Comparison of ENCODE assay signal across 17 mouse cellular contexts in the genomic region with DNA sequence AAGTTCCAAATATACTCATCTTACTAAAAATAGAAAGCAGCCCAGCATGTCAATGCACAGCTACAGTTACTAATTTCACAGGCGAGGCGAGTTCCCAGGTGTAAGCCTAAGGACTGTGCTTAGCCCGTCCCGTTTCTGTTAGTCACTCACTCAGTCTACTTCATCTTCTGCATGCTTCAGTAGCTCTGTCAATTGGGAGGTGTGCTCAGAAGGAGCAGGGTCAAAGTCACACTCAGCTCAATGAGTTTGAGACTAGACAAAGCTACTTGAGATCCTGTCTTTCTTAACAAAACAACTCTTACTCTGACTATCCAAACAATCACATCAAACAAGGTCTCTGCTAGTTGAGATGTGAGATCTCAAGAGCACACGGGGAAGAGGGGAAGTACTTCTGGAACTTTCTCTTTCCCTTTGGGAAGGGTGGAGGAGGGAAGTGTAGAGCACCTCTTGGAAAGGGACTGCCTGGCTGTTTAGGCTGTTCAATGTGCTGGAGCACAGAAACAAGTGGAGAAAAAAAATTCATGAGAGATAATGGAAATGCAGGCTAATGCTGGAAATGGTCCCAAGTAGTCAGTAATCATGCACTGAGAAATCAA. TPM values are rescaled to one million over a fixed set of nuclear protein-coding genes. Genes with fewer than 3 reads are reported as not detected.
DNase-seq lines count a peak whose midpoint lies in the region; ATAC-seq lines count a peak whose summit lies in the region.
"Had no signal": no experiment of that assay in that cellular context is flagged by ENCODE, and none has a peak within 500 bp of the region (broad histone marks: within the 10 kb centered on the region; RNA-seq: fewer than 3 reads in every experiment).

No protein-coding gene starts in this region.

- no peaks in the 10 kb centered on the region for H3K27me3 ChIP-seq in heart, embryonic 15.5 days
- no peaks in the 10 kb centered on the region for H3K27me3 ChIP-seq in heart, embryonic 10.5 days (ENCODE audit: insufficient read depth, poor library complexity, severe bottlenecking)
- no peaks in the 10 kb centered on the region for H3K27me3 ChIP-seq in intestine, embryonic 15.5 days (replicated peaks)
- no peaks in the 10 kb centered on the region for H3K27me3 ChIP-seq in hindbrain, embryonic 13.5 days
- H3K27me3 ChIP-seq: lung, embryonic 15.5 days; stomach, embryonic 15.5 days had no signal

- H3K4me1 ChIP-seq in heart, embryonic 15.5 days (replicated peaks): peaks cover 30% of the 10 kb centered on the region
- peaks cover 32% of the 10 kb centered on the region for H3K4me1 ChIP-seq in heart, embryonic 10.5 days
- peaks cover 19% of the 10 kb centered on the region for H3K4me1 ChIP-seq in intestine, embryonic 15.5 days (replicated peaks)
- H3K4me1 ChIP-seq in hindbrain, embryonic 13.5 days (replicated peaks): peaks cover 28% of the 10 kb centered on the region

- ATAC-seq in heart, embryonic 15.5 days (replicated peaks; ENCODE audit: insufficient number of reproducible peaks, insufficient read depth, low FRiP score, low read depth): no peak
- ATAC-seq in intestine, embryonic 15.5 days: peak; percentile 48; the same call in 1 of the 2 replicates
- no peak for ATAC-seq in hindbrain, embryonic 13.5 days (ENCODE audit: low FRiP score)

- peak overlapping the region; percentile 36 for H3K27ac ChIP-seq in heart, embryonic 15.5 days
- H3K27ac ChIP-seq in heart, embryonic 10.5 days: no peak overlapping the region
- no peak overlapping the region for H3K27ac ChIP-seq in intestine, embryonic 15.5 days
- H3K27ac ChIP-seq in hindbrain, embryonic 13.5 days: no peak overlapping the region
- H3K27ac ChIP-seq: forebrain, embryonic 10.5 days; lung, embryonic 15.5 days; stomach, embryonic 15.5 days had no signal

- no peak overlapping the region for H3K9ac ChIP-seq in heart, embryonic 15.5 days
- H3K9ac ChIP-seq in intestine, embryonic 15.5 days: no peak overlapping the region
- H3K9ac ChIP-seq in hindbrain, embryonic 13.5 days: no peak overlapping the region
- H3K9ac ChIP-seq: lung, embryonic 15.5 days; stomach, embryonic 15.5 days had no signal

- no peak overlapping the region for H3K4me3 ChIP-seq in heart, embryonic 15.5 days
- no peak overlapping the region for H3K4me3 ChIP-seq in heart, embryonic 10.5 days
- H3K4me3 ChIP-seq in intestine, embryonic 15.5 days (replicated peaks): no peak overlapping the region
- H3K4me3 ChIP-seq in hindbrain, embryonic 13.5 days: no peak overlapping the region
- H3K4me3 ChIP-seq: forebrain, embryonic 10.5 days; lung, embryonic 15.5 days; stomach, embryonic 15.5 days had no signal

- peaks cover 13% of the 10 kb centered on the region for H3K36me3 ChIP-seq in heart, embryonic 15.5 days
- peaks cover 31% of the 10 kb centered on the region for H3K36me3 ChIP-seq in heart, embryonic 10.5 days
- H3K36me3 ChIP-seq in intestine, embryonic 15.5 days: 0 out of 2 replicates have a peak, but pooled peaks cover 4% of the 10 kb centered on the region
- peaks cover 15% of the 10 kb centered on the region for H3K36me3 ChIP-seq in hindbrain, embryonic 13.5 days

- H3K9me3 ChIP-seq in heart, embryonic 15.5 days (replicated peaks): no peaks in the 10 kb centered on the region
- no peaks in the 10 kb centered on the region for H3K9me3 ChIP-seq in heart, embryonic 10.5 days
- no peaks in the 10 kb centered on the region for H3K9me3 ChIP-seq in intestine, embryonic 15.5 days
- H3K9me3 ChIP-seq in hindbrain, embryonic 13.5 days: no peaks in the 10 kb centered on the region
- H3K9me3 ChIP-seq: forebrain, embryonic 10.5 days; lung, embryonic 15.5 days; stomach, embryonic 15.5 days had no signal

- DNase-seq in heart, embryonic 10.5 days (ENCODE audit: low spot score): no peak
- peak; percentile 40 for DNase-seq in A20 (ENCODE audit: low read depth, low spot score)
- DNase-seq in kidney, postnatal 14 days: peak; percentile 30
- DNase-seq in urinary bladder, adult 2 months (ENCODE audit: low spot score): no peak
- no peak for DNase-seq in thymus, adult 18-20 months
- DNase-seq: adrenal gland, adult 8-10 months; cerebellum, adult 11-12 months; gastrocnemius, postnatal 14 days; midbrain, embryonic 14.5 days; thymus, postnatal 4 days had no signal

- 33% methylated on average over 5 of the region's 5 CpGs for WGBS in heart, embryonic 15.5 days
- 60% methylated on average over 5 of the region's 5 CpGs for WGBS in heart, embryonic 10.5 days
- WGBS in intestine, embryonic 15.5 days: 68% methylated on average over 5 of the region's 5 CpGs
- 78% methylated on average over 5 of the region's 5 CpGs for WGBS in hindbrain, embryonic 13.5 days

- H3K4me2 ChIP-seq in heart, embryonic 15.5 days: peak overlapping the region; percentile 20
- no peak overlapping the region for H3K4me2 ChIP-seq in intestine, embryonic 15.5 days (replicated peaks)
- H3K4me2 ChIP-seq in hindbrain, embryonic 13.5 days: no peak overlapping the region
- H3K4me2 ChIP-seq: liver, embryonic 11.5 days; lung, embryonic 15.5 days; stomach, embryonic 15.5 days had no signal

RNA-seq across cellular contexts. Expression of gene Cand1, which starts 9.7 kb away (rescaled TPM):
- 34.4 and 46.9 TPM in 2 replicates for polyA plus RNA-seq in heart, embryonic 15.5 days (2015; fragmentation: Nextera tagmentation; extraction: Ambion mirVana)
- polyA plus RNA-seq in heart, embryonic 10.5 days (2016; fragmentation: Nextera tagmentation; extraction: Ambion mirVana): 66.9 and 72.8 TPM in 2 replicates
- polyA plus RNA-seq in intestine, embryonic 15.5 days (2015; fragmentation: Nextera tagmentation; extraction: Ambion mirVana): 43.6 and 47.0 TPM in 2 replicates
- 42.5 and 44.3 TPM in 2 replicates for polyA plus RNA-seq in hindbrain, embryonic 13.5 days (2015; fragmentation: Nextera tagmentation; extraction: Ambion mirVana)
- 23.7 and 31.6 TPM in 2 replicates for polyA plus RNA-seq in urinary bladder, adult 2 months (2012; rRNA removed)

Comparison
In these comparisons a context has a peak if more than half of its experiments do, and no peak if none do; other contexts are left out.
1. DNase-seq: peak in A20 (single experiment) and kidney, postnatal 14 days (single experiment); none in heart, embryonic 10.5 days (single experiment), urinary bladder, adult 2 months (single experiment) and thymus, adult 18-20 months (0 of 2).